Mouse (Mus musculus) lung, embryonic 15.5 days (tissue): ENCODE measurements at regions not wholly inside any gene's neighbourhood (a gene's known extent, or its start where the extent isn't known, plus 50 kb on each side); places are given as distances from the start of the nearest gene placed in this dataset.

ENCODE experiments used
- ATAC-seq: fragments of 200-750 bp; cut with Nextera tagmentation; 2 replicates; pipeline ENCODE4 v1.8.0; 2017; ENCODE audit warnings: moderate number of reproducible peaks, borderline replicate concordance; ENCODE audit not compliant: low FRiP score, low TSS enrichment; ENCODE audit errors: extremely low read depth
- H3K27ac ChIP-seq: fragments of 300-500 bp; sonication (generic); 2 replicates; pipeline ENCODE4 v1.5.1; 2015; ENCODE audit warnings: moderate library complexity, mild to moderate bottlenecking, inconsistent platforms
- H3K27me3 ChIP-seq: fragments of 300-500 bp; sonication (generic); 2 replicates; pipeline ENCODE4 v1.6.1; 2015; ENCODE audit warnings: inconsistent platforms
- H3K36me3 ChIP-seq: fragments of 300-500 bp; sonication (generic); 2 replicates; pipeline ENCODE4 v1.6.1; 2015; ENCODE audit warnings: inconsistent platforms
- H3K4me1 ChIP-seq: fragments of 300-500 bp; sonication (generic); 2 replicates; pipeline ENCODE4 v1.6.1; 2015; ENCODE audit warnings: inconsistent platforms
- H3K4me2 ChIP-seq: fragments of 300-500 bp; sonication (generic); 2 replicates; pipeline ENCODE4 v1.6.1; 2015; ENCODE audit warnings: inconsistent platforms, mild to moderate bottlenecking, moderate library complexity
- H3K4me3 ChIP-seq: fragments of 300-500 bp; sonication (generic); 2 replicates; pipeline ENCODE4 v1.5.1; 2015; ENCODE audit warnings: mild to moderate bottlenecking, inconsistent platforms
- H3K9ac ChIP-seq: fragments of 300-500 bp; sonication (generic); 2 replicates; pipeline ENCODE4 v1.6.1; 2015; ENCODE audit warnings: inconsistent platforms
- H3K9me3 ChIP-seq: fragments of 300-500 bp; sonication (generic); 2 replicates; pipeline ENCODE4 v1.6.1; 2016; ENCODE audit warnings: inconsistent platforms
- WGBS: fragments of 180-500 bp; shearing (Covaris S2); methylation state at CpG from one replicate; pipeline ENCODE4 v1.1.7; 2015; 5-methylcytosine and 5-hydroxymethylcytosine counted together

- Histone ChIP-seq H3K9me3 (no peaks in the 10 kb centered on the region), H3K27ac (no peak overlapping the region), H3K4me2 (no peak overlapping the region), H3K4me1 (no peaks in the 10 kb centered on the region), H3K36me3 (no peaks in the 10 kb centered on the region), H3K27me3 (no peaks in the 10 kb centered on the region), H3K4me3 (no peak overlapping the region), H3K9ac (no peak overlapping the region)
- WGBS: 85% methylated on average over 21 of the region's 21 CpGs
- ATAC-seq: no peak
Measured at GRCm38 (mm10) chr7:129975781-129976514, 384.3 kb downstream of the Wdr11 start.

DNA sequence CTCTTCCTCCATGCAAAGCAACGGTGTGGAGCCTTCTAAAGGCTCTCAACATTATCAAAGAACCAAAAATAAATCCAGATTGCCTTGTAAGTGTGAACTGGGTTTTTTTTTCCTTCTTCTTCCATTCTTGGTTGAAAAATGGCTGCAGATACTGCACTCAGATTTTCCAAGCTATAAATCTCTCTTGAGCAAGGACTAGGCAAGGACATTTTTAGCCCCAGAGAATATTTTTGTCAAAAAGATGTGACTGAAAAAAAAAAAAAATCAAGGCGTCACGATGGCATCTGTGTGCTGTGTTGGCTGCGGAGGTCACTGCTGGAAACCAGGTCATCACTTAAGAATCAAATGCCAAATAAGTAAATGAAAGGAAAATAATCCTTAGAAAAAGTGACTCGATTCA is 386.9 kb downstream of the Wdr11 start:
- no peak overlapping the region for H3K4me2 ChIP-seq
- ATAC-seq: no peak

DNA sequence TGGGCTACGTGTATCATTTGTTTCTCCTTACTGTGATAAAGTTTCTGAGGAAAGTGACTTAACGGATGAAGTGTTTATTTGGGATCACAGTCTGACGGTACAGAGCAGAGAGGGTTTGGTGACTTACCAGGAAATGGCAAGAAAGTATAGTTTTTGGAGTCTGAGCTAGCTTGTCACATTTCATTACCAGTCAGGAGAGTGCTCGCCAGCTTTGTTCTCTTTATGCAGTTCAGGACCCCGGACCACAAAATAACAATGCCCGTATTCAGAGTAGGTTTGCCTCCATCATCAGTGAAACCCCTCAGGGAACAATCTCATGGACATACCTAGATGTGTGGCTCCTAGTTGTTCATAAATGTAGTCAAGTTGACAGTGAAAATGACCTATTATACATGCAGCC is 387.7 kb downstream of the Wdr11 start:
- Histone ChIP-seq H3K4me2 (no peak overlapping the region), H3K4me3 (no peak overlapping the region), H3K36me3 (no peaks in the 10 kb centered on the region), H3K9ac (no peak overlapping the region), H3K9me3 (no peaks in the 10 kb centered on the region), H3K27me3 (no peaks in the 10 kb centered on the region), H3K4me1 (peaks cover 16% of the 10 kb centered on the region), H3K27ac (no peak overlapping the region)
- 34% methylated on average over 6 of the region's 6 CpGs for WGBS
- ATAC-seq: no peak

More for the DNA sequence above, 386.9 kb downstream of the Wdr11 start:
- 62% methylated on average over 5 of the region's 5 CpGs for WGBS
- Histone ChIP-seq H3K27ac (no peak overlapping the region), H3K9me3 (no peaks in the 10 kb centered on the region), H3K9ac (no peak overlapping the region), H3K4me1 (peaks cover 9% of the 10 kb centered on the region), H3K4me3 (no peak overlapping the region), H3K36me3 (no peaks in the 10 kb centered on the region), H3K27me3 (no peaks in the 10 kb centered on the region)

GRCm38 (mm10) chr7:129980501-129980900 is 388.8 kb downstream of the Wdr11 start:
- no peaks in the 10 kb centered on the region for H3K36me3 ChIP-seq

GRCm38 (mm10) chr7:129982411-129982810 is 390.7 kb downstream of the Wdr11 start:
- WGBS: 43% methylated on average over 5 of the region's 5 CpGs
- H3K4me1 ChIP-seq: peaks cover 40% of the 10 kb centered on the region
- H3K27ac ChIP-seq: peak overlapping the region; percentile 83
- H3K9ac ChIP-seq: no peak overlapping the region
- no peak overlapping the region for H3K4me3 ChIP-seq
- no peaks in the 10 kb centered on the region for H3K27me3 ChIP-seq
- H3K9me3 ChIP-seq: no peaks in the 10 kb centered on the region
- no peak for ATAC-seq
- H3K4me2 ChIP-seq: no peak overlapping the region
- no peaks in the 10 kb centered on the region for H3K36me3 ChIP-seq

More at GRCm38 (mm10) chr7:129980501-129980900, 388.8 kb downstream of the Wdr11 start:
- H3K4me1 ChIP-seq: peaks cover 27% of the 10 kb centered on the region
- no peak overlapping the region for H3K4me2 ChIP-seq
- no peak overlapping the region for H3K27ac ChIP-seq
- no peak overlapping the region for H3K4me3 ChIP-seq
- no peak overlapping the region for H3K9ac ChIP-seq
- no peaks in the 10 kb centered on the region for H3K27me3 ChIP-seq
- no peaks in the 10 kb centered on the region for H3K9me3 ChIP-seq
- WGBS: 41% methylated on average over 1 of the region's 1 CpGs
- no peak for ATAC-seq

GRCm38 (mm10) chr7:129983601-129984120 is 392.0 kb downstream of the Wdr11 start:
- no peak overlapping the region for H3K4me2 ChIP-seq
- no peak for ATAC-seq

DNA sequence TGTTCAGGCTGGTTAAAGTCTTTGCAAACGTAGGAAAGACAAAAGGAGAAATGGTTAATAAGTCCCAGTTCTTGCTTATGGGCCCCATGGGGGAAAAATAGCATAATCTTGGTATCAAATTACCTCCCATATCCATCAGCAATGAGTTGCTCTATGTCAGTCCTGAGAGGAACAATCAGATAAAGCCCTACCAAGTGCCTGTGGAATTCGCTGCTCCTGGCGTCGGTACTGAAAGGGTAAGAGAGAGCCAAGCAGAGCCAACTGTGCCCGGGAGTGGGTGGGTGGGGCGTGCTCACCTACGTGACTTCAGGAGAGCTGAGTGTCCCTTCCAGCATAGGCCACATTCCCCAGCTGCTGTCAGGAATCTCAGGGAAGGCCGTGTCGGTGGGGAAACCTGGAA is 392.7 kb downstream of the Wdr11 start:
- peak; percentile 76 for ATAC-seq
- H3K9me3 ChIP-seq: no peaks in the 10 kb centered on the region

More at GRCm38 (mm10) chr7:129983601-129984120, 392.0 kb downstream of the Wdr11 start:
- Histone ChIP-seq H3K27me3 (no peaks in the 10 kb centered on the region), H3K4me1 (peaks cover 44% of the 10 kb centered on the region), H3K27ac (peak overlapping the region; percentile 83), H3K36me3 (no peaks in the 10 kb centered on the region), H3K9ac (no peak overlapping the region), H3K9me3 (no peaks in the 10 kb centered on the region), H3K4me3 (no peak overlapping the region)
- 75% methylated on average over 6 of the region's 6 CpGs for WGBS

GRCm38 (mm10) chr7:129987119-129987665 is 395.5 kb downstream of the Wdr11 start:
- Histone ChIP-seq H3K9me3 (no peaks in the 10 kb centered on the region), H3K4me1 (peaks cover 43% of the 10 kb centered on the region)

More for the DNA sequence above, 392.7 kb downstream of the Wdr11 start:
- H3K4me3 ChIP-seq: no peak overlapping the region
- H3K27me3 ChIP-seq: no peaks in the 10 kb centered on the region
- no peak overlapping the region for H3K4me2 ChIP-seq
- H3K9ac ChIP-seq: no peak overlapping the region
- H3K4me1 ChIP-seq: peaks cover 44% of the 10 kb centered on the region
- 28% methylated on average over 9 of the region's 9 CpGs for WGBS
- H3K27ac ChIP-seq: peak overlapping the region; percentile 83
- H3K36me3 ChIP-seq: no peaks in the 10 kb centered on the region

DNA sequence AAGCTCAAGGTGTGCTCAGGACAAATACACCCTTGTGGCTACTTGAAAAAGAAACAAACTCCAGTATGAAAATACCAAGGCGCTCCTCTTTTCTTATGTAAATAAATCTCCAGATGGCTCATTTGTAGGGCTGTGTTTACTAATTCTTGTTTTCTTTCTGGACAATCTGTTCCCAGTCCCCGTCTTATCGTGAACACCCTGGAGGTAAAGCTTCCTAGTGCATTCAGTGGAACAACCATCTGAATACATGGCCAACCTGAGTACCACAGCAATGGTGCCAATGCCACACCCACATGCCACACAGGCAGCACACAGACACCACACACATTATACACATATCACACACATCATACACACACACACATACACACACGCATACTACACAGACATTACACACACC is 396.1 kb downstream of the Wdr11 start:
- no peak overlapping the region for H3K4me3 ChIP-seq
- no peaks in the 10 kb centered on the region for H3K9me3 ChIP-seq
- ATAC-seq: no peak
- peaks cover 39% of the 10 kb centered on the region for H3K4me1 ChIP-seq
- WGBS: 36% methylated on average over 4 of the region's 4 CpGs
- 0 out of 2 replicates have a peak overlapping the region, but pooled peaks have one; percentile 46 for H3K27ac ChIP-seq
- H3K36me3 ChIP-seq: no peaks in the 10 kb centered on the region
- no peak overlapping the region for H3K4me2 ChIP-seq
- H3K9ac ChIP-seq: no peak overlapping the region
- H3K27me3 ChIP-seq: no peaks in the 10 kb centered on the region

More at GRCm38 (mm10) chr7:129987119-129987665, 395.5 kb downstream of the Wdr11 start:
- Histone ChIP-seq H3K9ac (no peak overlapping the region), H3K27me3 (no peaks in the 10 kb centered on the region), H3K36me3 (no peaks in the 10 kb centered on the region), H3K4me3 (no peak overlapping the region), H3K4me2 (no peak overlapping the region), H3K27ac (peak overlapping the region; percentile 46; the same call in 1 of the 2 replicates)
- ATAC-seq: no peak
- 38% methylated on average over 6 of the region's 6 CpGs for WGBS

GRCm38 (mm10) chr7:129993446-129994223 is 402.0 kb downstream of the Wdr11 start:
- H3K27ac ChIP-seq: no peak overlapping the region
- ATAC-seq: no peak
- H3K4me1 ChIP-seq: no peaks in the 10 kb centered on the region
- WGBS: 56% methylated on average over 14 of the region's 14 CpGs
- no peaks in the 10 kb centered on the region for H3K9me3 ChIP-seq
- H3K4me3 ChIP-seq: no peak overlapping the region
- no peak overlapping the region for H3K4me2 ChIP-seq
- H3K9ac ChIP-seq: no peak overlapping the region
- no peaks in the 10 kb centered on the region for H3K36me3 ChIP-seq
- H3K27me3 ChIP-seq: no peaks in the 10 kb centered on the region

- H3K9me3 ChIP-seq: no peaks in the 10 kb centered on the region
- peaks cover 5% of the 10 kb centered on the region; the same call in 1 of the 2 replicates for H3K4me1 ChIP-seq
- H3K4me2 ChIP-seq: no peak overlapping the region
- no peak overlapping the region for H3K4me3 ChIP-seq
- no peak overlapping the region for H3K27ac ChIP-seq
- H3K36me3 ChIP-seq: no peaks in the 10 kb centered on the region
- 89% methylated on average over 7 of the region's 7 CpGs for WGBS
- no peak for ATAC-seq
- no peak overlapping the region for H3K9ac ChIP-seq
- H3K27me3 ChIP-seq: no peaks in the 10 kb centered on the region
Measured at GRCm38 (mm10) chr7:129995529-129995928, 403.9 kb downstream of the Wdr11 start.
